16 mouse cellular contexts compared by ENCODE assay signal in genomic region chr2:131072536-131072935, GRCm38 (mm10). TPM values are rescaled to one million over a fixed set of nuclear protein-coding genes. Genes with fewer than 3 reads are reported as not detected.
"Had no signal": no experiment of that assay in that cellular context is flagged by ENCODE, and none has a peak within 500 bp of the region (broad histone marks: within the 10 kb centered on the region; RNA-seq: fewer than 3 reads in every experiment).

No protein-coding gene starts in this region.

- H3K36me3 ChIP-seq: neural tube, embryonic 15.5 days; stomach, embryonic 15.5 days had no signal

- H3K27me3 ChIP-seq: neural tube, embryonic 15.5 days; stomach, embryonic 15.5 days had no signal

- DNase-seq: retina, postnatal 1 day; right cerebral cortex, adult 18-20 months; right cerebral cortex, postnatal 14 days; right cerebral cortex, postnatal 25 days; right cerebral cortex, postnatal 4 days; spleen, adult 18-20 months; thymus, adult 18-20 months; thymus, adult 2 months; thymus, postnatal 14 days; thymus, postnatal 25 days; thymus, postnatal 36 days; thymus, postnatal 4 days had no signal

- H3K27ac ChIP-seq: neural tube, embryonic 15.5 days; stomach, embryonic 15.5 days; stomach, postnatal 0 days had no signal

- H3K4me2 ChIP-seq: neural tube, embryonic 15.5 days; stomach, embryonic 15.5 days had no signal

- H3K9ac ChIP-seq: neural tube, embryonic 15.5 days; stomach, embryonic 15.5 days had no signal

- H3K4me1 ChIP-seq: neural tube, embryonic 15.5 days; stomach, embryonic 15.5 days had no signal

- H3K9me3 ChIP-seq: neural tube, embryonic 15.5 days; stomach, embryonic 15.5 days had no signal

- H3K4me3 ChIP-seq: neural tube, embryonic 15.5 days; stomach, embryonic 15.5 days had no signal

RNA-seq across cellular contexts. Expression of gene Adam33, which starts 8.9 kb away (rescaled TPM):
- total RNA-seq: neutrophil, adult 5-6 weeks had no signal

RNA-seq across cellular contexts. Expression of gene Gfra4, which starts 29.6 kb away (rescaled TPM):
- total RNA-seq: neutrophil, adult 5-6 weeks had no signal

RNA-seq across cellular contexts. Expression of gene Hspa12b, which starts 54.5 kb away (rescaled TPM):
- total RNA-seq: neutrophil, adult 5-6 weeks had no signal
